Mouse (Mus musculus) heart, embryonic 11.5 days (tissue): ENCODE results near the gene Mrtfb. TPM values are rescaled to one million over a fixed set of nuclear protein-coding genes. Genes with fewer than 3 reads are reported as not detected.
A peak's percentile ranks its signal among the peaks of the same experiment; 100 is the strongest.

Source experiments
- ATAC-seq: fragments of 200-750 bp; cut with Nextera tagmentation; replicated peaks from 2 replicates; pipeline ENCODE4 v1.8.0; 2017; ENCODE audit warnings: moderate library complexity; ENCODE audit not compliant: insufficient number of reproducible peaks, low FRiP score, low TSS enrichment
- H3K27ac ChIP-seq: fragments of 300-500 bp; sonication (generic); 2 replicates; pipeline ENCODE4 v1.5.1; 2014; ENCODE audit warnings: mild to moderate bottlenecking, low read depth, low read length
- H3K27me3 ChIP-seq: fragments of 300-500 bp; sonication (generic); 2 replicates; pipeline ENCODE4 v1.6.1; 2014; ENCODE audit warnings: mild to moderate bottlenecking, low read length, mixed read lengths; ENCODE audit not compliant: control insufficient read depth, insufficient read depth
- H3K36me3 ChIP-seq: fragments of 300-500 bp; sonication (generic); 2 replicates; pipeline ENCODE4 v1.6.1; 2014; ENCODE audit warnings: mild to moderate bottlenecking, low read length, moderate library complexity, mixed read lengths; ENCODE audit not compliant: control insufficient read depth, insufficient read depth
- H3K4me1 ChIP-seq: fragments of 300-500 bp; sonication (generic); 2 replicates; pipeline ENCODE4 v1.6.1; 2014; ENCODE audit warnings: low read length; ENCODE audit not compliant: control insufficient read depth, insufficient read depth
- H3K4me2 ChIP-seq: fragments of 300-500 bp; sonication (generic); 2 replicates; pipeline ENCODE4 v1.6.1; 2014; ENCODE audit warnings: mild to moderate bottlenecking, moderate library complexity
- H3K4me3 ChIP-seq: fragments of 300-500 bp; sonication (generic); 2 replicates; pipeline ENCODE4 v1.5.1; 2014; ENCODE audit warnings: low read depth, low read length
- H3K9ac ChIP-seq: fragments of 300-500 bp; sonication (generic); 2 replicates; pipeline ENCODE4 v1.6.1; 2014; ENCODE audit warnings: mild to moderate bottlenecking, low read depth, low read length, moderate library complexity
- H3K9me3 ChIP-seq: fragments of 300-500 bp; sonication (generic); replicated peaks from 2 replicates; pipeline ENCODE4 v1.6.1; 2016; ENCODE audit warnings: low read length; ENCODE audit not compliant: control insufficient read depth
- WGBS: fragments of 180-500 bp; shearing (Covaris S2); extraction: QIAGEN DNeasy Blood & Tissue Kit; methylation state at CpG from one replicate; pipeline ENCODE4 v1.1.7; 2014; ENCODE audit not compliant: insufficient replicate concordance; 5-methylcytosine and 5-hydroxymethylcytosine counted together
- polyA plus RNA-seq: library from polyadenylated mRNA; unstranded; fragments of >200 nt; fragmentation: Nextera tagmentation; extraction: Ambion mirVana; gene quantifications from 2 replicates; pipeline ENCODE4 v1.2.1, GENCODE M21; 2014

Mrtfb gene
- polyA plus RNA-seq, 1 experiment from 2014 or later, result 20.2 TPM

DNA sequence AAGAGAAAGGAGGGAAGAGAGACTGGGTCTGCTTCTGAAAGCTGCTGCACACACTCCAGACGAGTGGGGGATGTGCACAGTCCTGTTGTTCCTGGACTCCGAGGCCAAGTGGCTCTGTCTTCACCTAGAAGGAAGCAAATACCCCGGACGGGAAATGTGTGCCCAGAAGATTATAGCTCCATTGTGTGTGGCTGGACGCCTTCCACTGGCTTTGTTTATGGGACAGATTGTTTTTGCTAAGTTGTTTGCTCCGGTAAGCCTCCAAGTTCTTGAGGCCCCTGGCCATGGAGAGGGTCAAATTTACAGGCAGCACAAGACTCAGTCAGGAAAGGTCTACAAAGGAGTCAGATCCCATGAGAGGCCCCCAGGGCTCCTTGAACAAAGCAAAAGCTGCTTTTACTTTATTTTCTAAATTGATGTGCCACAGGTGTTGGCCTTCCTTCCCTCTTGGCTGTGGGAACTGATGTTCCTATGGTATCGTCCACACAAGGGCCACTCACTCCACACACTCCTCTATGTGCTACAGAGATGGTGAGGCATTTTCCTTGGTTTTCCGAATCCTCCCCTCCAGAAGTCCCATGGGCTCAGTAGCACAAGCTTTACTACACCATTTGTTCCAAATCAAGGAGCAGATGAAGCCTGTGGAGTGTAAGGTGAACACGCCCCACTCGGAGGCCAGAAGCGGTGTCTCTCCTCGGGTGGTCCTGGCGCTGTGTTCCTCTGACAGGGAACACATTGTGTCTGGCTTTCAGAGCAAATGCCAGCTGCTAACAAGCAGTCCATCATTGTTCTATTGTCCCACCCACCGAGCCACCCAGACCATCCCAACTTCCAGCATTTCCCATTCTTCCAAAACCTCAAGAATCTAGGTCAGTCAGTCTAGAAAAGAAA lies 23.1 kb upstream of the Mrtfb start:
- WGBS, result 51% methylated on average over 14 of the region's 14 CpGs
- H3K27ac ChIP-seq, result peak overlapping the region; percentile 42
- no peaks in the 10 kb centered on the region for H3K9me3 ChIP-seq
- no peak overlapping the region for H3K4me2 ChIP-seq
- no peak; the same call in 1 of the 2 replicates for ATAC-seq
- H3K4me1 ChIP-seq, result peaks cover 5% of the 10 kb centered on the region; the same call in 1 of the 2 replicates
- H3K36me3 ChIP-seq, result no peaks in the 10 kb centered on the region
- H3K4me3 ChIP-seq, result no peak overlapping the region
- no peak overlapping the region for H3K9ac ChIP-seq
- H3K27me3 ChIP-seq, result no peaks in the 10 kb centered on the region

DNA sequence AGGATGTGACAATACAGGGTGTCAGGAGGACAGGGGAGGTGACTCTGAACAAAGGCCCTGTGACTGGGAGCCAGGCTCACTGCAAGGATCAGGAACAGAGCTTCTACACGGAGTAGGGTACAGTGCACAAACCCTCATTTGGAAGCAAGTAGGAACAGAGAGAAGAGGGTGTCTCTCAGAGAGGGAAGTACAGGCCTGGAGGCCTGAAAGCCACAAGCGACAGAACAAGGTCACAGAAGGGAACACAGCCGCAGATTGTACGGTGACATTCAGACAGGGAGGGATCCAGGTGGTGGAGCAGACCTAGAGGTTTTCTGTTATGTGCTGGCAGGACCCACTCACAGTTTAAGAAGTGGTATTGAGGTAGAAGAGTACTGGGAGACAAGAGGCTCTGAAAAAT lies 17.2 kb upstream of the Mrtfb start:
- ATAC-seq, result no peak
- Histone ChIP-seq H3K4me1 (no peaks in the 10 kb centered on the region), H3K36me3 (no peaks in the 10 kb centered on the region), H3K27me3 (no peaks in the 10 kb centered on the region), H3K4me3 (no peak overlapping the region), H3K27ac (no peak overlapping the region), H3K9ac (no peak overlapping the region), H3K4me2 (no peak overlapping the region), H3K9me3 (no peaks in the 10 kb centered on the region)
- 74% methylated on average over 4 of the region's 4 CpGs for WGBS

DNA sequence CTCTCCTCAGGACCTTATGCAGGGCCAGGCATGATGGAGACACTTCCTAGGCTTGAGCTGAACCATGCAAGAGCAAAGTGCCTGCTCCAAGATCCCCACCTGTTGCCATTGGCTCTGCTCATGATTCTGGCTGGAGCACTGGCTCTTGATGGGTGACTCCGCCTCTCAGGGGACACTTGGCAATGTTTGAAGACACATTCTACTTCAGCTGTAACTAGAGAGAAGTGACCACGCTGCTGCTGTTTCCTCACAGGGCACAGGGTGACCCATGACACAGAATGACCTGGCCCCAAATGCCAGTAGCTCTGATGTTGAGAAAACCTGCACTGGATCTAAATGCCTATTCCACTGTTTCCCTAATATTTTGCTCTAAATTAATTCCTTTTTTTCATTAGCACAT lies 16.7 kb upstream of the Mrtfb start:
- Histone ChIP-seq H3K4me3 (no peak overlapping the region), H3K36me3 (no peaks in the 10 kb centered on the region), H3K9ac (no peak overlapping the region), H3K4me2 (no peak overlapping the region), H3K27me3 (no peaks in the 10 kb centered on the region), H3K4me1 (no peaks in the 10 kb centered on the region), H3K9me3 (no peaks in the 10 kb centered on the region), H3K27ac (no peak overlapping the region)
- no peak for ATAC-seq
- 60% methylated on average over 2 of the region's 2 CpGs for WGBS

DNA sequence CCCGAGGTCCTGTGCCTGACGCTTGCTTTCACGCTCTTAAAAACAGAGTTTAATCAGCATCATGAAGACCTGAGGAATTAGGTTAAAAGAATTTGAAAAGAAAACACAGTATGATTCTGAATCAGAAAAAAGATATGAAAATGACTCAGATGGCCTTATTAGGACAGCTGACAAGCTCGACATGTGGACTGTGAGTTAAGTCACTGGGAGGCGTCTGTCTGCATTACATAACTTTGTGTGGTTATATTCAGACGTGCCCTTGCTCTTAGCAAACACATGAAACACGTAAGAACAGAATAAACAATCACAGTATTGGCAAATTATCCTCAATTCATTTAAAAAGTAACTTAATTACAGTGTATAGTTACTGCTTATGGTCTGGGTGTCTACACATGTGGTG lies 16.0 kb upstream of the Mrtfb start:
- no peaks in the 10 kb centered on the region for H3K4me1 ChIP-seq
- no peak overlapping the region for H3K4me3 ChIP-seq
- no peaks in the 10 kb centered on the region for H3K27me3 ChIP-seq
- H3K9ac ChIP-seq, result no peak overlapping the region
- no peak overlapping the region for H3K4me2 ChIP-seq
- ATAC-seq, result no peak
- H3K36me3 ChIP-seq, result no peaks in the 10 kb centered on the region
- 56% methylated on average over 7 of the region's 7 CpGs for WGBS
- H3K27ac ChIP-seq, result no peak overlapping the region
- no peaks in the 10 kb centered on the region for H3K9me3 ChIP-seq

DNA sequence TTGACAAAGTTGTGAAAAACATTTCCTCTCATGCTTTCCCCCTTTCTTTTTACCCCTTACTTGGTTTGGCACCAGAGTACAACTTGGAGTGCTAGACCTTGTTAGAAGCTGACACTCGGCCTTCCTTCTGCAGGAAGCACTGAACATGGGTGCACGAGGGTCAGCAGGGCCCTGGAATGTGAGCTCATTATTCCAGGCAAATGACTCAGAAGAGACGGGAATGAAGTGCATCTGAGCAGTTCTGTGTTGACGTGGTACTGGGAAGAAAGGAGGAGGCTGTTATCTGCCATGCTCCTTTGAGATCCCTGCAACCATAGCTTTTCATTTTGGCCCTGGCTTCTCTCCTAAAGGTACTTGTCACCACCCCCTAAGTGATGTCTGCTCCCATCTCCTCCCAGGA lies 10.6 kb upstream of the Mrtfb start:
- Histone ChIP-seq H3K4me2 (no peak overlapping the region), H3K27me3 (no peaks in the 10 kb centered on the region), H3K36me3 (no peaks in the 10 kb centered on the region), H3K27ac (no peak overlapping the region), H3K9ac (no peak overlapping the region), H3K4me1 (no peaks in the 10 kb centered on the region), H3K4me3 (no peak overlapping the region), H3K9me3 (no peaks in the 10 kb centered on the region)
- ATAC-seq, result no peak
- 18% methylated on average over 4 of the region's 4 CpGs for WGBS

DNA sequence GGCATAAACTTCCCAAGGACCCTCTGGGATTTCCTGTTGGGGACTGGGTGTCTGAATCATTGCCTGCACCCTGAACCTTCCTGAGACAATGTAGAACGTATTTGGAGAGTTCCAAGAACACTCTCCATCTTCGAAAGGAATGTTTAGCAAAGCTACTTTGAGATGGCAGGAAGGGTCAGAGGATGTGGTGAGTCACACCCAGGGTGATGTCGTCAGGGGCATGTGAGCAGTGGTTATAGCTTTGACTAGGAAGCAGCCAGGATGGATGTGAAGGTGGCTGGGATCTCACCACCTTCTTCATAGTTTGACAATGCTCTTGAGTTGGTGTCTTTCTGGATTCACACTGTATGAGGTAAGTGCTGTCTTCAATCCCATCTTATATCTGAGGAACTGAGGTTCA lies 9.4 kb upstream of the Mrtfb start:
- 45% methylated on average over 3 of the region's 3 CpGs for WGBS
- Histone ChIP-seq H3K9me3 (no peaks in the 10 kb centered on the region), H3K27ac (no peak overlapping the region), H3K27me3 (no peaks in the 10 kb centered on the region), H3K9ac (no peak overlapping the region), H3K4me1 (no peaks in the 10 kb centered on the region), H3K36me3 (no peaks in the 10 kb centered on the region), H3K4me3 (no peak overlapping the region), H3K4me2 (no peak overlapping the region)
- no peak for ATAC-seq

DNA sequence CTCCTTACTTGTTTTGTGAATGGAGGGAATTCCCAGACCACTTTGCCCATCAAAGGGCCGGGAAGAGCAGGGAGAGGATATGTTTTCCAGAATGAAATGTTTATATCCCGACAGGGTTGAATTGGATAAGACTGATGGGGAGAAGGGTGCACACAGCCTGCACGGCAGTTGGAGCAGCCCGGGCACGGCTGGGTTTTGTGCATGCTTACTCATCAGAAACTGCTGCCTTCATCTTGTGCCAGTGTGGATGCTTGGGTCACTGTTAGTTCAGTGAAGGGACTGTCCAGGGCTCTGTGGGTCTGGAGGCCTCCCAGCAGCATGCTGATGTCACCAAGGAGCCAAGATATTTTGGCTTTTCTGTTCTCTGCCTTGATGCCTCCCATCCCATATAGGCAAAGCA lies 6.2 kb upstream of the Mrtfb start:
- H3K4me3 ChIP-seq, result no peak overlapping the region
- no peak overlapping the region for H3K9ac ChIP-seq
- H3K4me2 ChIP-seq, result no peak overlapping the region
- no peak overlapping the region for H3K27ac ChIP-seq
- WGBS, result 72% methylated on average over 5 of the region's 5 CpGs
- H3K4me1 ChIP-seq, result no peaks in the 10 kb centered on the region
- no peaks in the 10 kb centered on the region for H3K9me3 ChIP-seq
- no peaks in the 10 kb centered on the region for H3K27me3 ChIP-seq
- H3K36me3 ChIP-seq, result no peaks in the 10 kb centered on the region
- no peak for ATAC-seq

DNA sequence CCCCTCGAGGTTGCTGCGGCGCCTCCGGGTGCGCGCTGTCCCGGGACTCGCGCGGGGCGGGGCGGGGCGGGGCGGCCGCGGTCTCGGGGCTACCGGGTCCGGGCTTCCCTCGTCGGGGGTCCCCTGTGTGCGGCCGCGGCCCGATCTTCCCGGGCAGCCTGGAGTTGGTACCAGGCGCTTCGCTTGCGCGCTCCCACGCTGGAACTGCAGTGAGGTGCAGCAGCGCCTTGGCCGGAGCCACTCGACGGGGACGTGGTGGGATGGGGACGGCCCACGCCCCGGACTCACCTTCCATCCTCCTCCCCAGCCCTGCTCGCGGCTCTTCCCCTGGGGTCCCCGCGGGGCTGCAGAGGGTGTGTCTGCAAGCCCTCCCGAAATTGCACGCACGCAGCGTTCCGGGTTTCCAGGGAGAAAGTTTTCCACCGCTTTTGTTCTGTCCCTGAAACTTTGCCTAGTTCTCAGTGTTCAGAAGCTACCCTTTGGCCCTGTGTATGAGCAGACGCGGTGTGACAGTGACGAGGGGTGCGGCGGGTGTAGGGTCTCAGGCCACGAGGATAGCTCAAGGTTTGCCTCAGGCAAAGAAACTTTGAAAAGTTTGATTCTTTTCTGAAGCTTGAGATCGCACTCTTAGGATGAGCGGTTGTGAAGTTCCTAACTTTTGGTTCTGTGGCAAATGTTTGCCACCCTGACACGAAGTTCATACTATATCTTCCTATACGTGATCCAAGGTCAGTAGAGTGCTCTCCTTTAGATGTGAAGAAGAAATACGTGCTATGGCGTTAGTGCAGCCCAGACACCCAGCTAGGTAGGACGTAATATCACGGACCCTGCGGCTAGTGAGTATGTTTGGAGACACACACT lies 616 bp downstream of the Mrtfb start:
- H3K27me3 ChIP-seq, result no peaks in the 10 kb centered on the region

More for the DNA sequence above, 616 bp downstream of the Mrtfb start:
- Histone ChIP-seq H3K9me3 (no peaks in the 10 kb centered on the region), H3K4me3 (peak overlapping the region; percentile 87), H3K4me2 (peak overlapping the region; percentile 87), H3K9ac (peak overlapping the region; percentile 93), H3K27ac (peak overlapping the region; percentile 79), H3K4me1 (peaks cover 14% of the 10 kb centered on the region), H3K36me3 (no peaks in the 10 kb centered on the region)
- 5% methylated on average over 35 of the region's 64 CpGs for WGBS
- ATAC-seq, result peak; percentile 78
